Mouse (Mus musculus): ENCODE measurements around the gene Rfx3.

Rfx3 gene

DNA sequence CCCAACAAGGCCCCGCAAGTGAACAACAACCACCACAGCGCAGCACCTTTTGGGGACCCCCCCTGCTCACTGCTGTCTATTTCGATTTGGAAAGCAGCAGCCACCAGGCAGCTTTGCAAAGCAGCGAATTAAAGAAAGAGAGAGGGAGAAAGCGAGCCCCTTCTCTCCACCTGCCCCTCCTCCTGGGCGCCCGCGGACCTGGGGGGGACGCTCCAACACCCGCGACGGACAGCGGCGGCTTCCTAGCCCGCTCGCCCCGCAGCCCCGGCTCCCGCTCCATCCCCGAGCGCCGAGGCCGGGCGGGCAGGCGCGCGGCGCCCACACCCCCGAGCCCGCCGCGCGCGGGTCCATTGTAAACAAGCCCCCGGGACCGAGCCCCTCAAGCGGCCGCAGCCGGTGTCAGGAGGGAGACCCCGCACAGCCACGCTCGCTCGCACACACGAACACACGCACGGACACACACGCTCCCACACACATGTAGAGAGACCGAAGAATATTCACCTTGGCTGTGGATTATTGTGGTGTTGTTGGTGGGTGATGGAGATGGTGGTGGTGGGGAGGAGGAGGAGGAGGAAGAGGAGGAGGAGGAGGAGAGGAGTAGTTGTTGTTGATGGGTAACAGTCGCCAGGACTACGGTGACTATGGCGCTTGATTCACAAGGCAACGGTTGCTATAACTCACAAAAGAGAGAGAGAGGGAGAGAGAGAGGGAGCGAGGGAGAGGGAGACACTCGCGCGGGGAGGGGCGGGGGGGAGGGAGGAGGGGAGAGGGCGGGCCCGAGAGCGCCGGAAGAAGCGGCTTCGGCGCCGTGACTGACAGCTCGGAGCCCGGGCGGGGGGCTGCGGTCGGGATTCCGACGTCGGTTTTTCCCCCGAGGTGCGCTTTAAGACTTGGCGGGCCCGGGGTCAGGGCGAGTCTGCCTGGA lies at the start of gene Rfx3:
Gene Rfx3, minus strand, starts transcription at position 696 of the 925 bp plus-strand sequence.
- peak; percentile 87 for DNase-seq (ENCODE audit: low read depth, low spot score)

DNA sequence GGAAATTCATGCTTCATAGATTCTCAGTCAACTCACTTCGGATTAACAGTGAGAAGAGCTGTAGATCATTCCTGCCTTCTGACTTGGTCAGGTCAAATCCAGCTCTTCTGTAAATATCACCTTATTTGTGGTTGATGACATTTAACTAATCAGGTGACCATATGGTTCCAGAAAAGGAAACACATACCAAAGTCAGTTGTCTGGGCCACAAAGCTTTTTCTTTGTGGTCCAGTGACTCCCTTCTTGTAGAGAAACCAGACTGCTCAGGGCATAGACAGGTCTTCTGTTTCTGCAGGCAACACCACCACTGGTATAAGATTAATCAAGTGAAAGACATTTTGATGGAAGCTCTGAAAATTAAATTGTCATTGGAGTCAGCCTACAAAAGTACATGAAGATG lies 41.1 kb upstream of the Rfx3 start:
- DNase-seq (ENCODE audit: low read depth, low spot score) = no peak

DNA sequence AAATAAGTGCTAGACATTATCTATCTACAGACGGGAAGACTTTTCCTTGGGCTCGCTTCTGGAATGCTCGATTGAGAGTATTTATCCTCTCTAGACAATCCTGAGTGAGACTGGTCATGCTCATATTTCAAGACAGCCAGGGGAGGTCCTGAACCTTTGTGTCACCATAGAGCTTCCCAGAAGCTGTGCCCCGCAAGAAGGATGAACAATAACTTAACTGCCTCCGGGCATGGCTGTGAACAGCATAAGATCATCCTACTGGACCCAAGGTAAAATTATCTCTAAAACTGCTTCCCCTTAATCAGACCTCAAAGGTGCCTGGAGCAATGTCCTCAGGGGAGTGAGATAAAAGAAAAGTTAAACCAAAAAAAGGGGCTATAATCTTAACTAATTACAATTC lies 40.6 kb upstream of the Rfx3 start:
- DNase-seq (ENCODE audit: low read depth, low spot score) = no peak

DNA sequence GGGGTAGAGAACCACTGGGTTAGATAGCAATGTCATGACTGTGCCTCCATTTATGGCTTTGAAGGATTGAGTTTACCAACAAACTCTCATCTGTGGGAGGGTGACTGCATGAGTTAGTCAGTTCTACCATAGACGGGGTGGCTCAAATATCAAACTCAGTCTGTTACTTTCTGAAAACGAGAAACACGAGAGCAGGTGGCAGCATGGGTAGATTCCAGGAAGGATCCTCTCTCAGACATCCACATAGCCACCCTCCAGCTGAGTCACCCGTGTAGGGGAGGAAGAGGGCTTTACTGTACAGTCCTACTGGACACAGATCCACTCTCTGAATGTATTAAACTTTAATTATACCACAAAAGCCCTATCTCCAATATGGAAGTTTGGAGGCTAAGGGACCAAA lies 38.3 kb upstream of the Rfx3 start:
- no peak for DNase-seq (ENCODE audit: low read depth, low spot score)

DNA sequence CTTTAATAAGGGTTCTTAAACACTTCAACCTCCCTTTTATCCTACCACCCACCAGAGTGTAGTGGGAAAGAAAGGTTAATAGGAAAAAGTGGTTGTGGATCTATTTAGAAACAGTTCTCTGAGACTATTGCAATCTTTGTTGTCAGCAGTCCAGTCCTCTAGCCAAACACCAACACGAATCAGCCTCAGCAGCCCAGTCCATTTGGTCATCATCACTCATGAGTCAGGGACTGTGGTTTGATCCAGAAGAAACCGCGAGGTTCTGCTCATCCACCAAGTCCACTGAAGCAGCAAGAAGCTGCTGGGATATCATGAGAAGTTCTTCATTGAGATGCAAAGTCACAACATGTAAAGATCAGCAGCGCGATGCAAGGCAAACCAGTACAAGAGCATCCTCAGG lies 35.8 kb upstream of the Rfx3 start:
- DNase-seq (ENCODE audit: low read depth, low spot score) = no peak

DNA sequence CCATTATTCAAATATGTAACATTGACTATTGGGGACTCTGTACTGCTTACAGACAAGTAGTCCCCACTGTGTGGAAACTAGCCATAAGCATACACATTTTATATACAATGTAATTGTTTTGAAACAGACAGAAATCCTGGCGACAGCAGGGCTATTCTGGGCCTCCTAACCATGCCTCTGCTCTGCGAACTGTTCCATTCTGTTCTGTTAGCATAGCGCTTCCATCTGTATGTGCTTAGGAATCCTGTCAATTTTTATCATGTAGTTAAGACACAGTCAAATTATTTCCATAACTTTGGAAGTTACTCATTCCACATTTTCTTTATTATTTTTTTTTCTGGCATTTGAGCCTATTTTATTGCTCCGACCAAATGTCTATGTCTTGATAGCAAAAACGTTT lies 34.0 kb upstream of the Rfx3 start:
- DNase-seq (ENCODE audit: low read depth, low spot score) = peak; percentile 3

DNA sequence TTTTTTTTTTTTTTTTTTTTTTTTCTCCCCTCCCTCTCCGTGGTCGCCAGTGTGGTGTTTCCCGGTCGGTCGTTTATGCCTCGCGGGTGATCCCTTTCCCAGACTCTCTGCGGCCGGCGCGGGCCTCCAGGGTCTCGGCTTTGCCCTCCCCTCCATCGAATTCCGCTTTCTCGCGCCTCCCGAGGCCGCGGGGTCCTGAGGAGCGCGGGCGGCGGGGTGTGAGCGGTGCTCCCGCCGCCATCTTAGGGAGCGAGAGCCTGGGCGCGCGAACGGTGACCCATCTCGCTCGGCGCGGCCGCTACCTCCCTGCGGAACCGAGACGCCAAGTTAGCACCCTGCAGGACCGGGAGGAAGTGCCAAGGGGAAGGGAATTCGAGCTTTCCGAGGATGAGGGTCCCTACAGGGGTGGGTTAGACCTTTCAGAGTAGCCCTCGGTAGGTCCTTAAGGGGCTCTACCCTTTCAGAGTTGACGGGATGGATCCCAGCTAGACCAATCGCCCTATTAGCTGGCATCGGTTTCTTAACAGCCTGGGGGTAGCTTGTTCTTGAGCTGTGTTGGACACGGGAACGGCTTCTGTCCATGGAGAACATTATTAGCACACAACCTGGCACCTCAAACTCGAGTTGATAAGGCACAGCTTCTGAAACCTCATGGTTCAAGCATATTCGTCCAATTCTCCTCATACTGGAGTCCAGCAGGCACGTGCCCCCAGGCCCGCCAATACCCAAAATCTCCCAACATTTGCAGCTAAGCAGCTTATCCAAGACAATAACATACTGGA lies 943 bp upstream of the Rfx3 start:
- peak; percentile 59 for DNase-seq (ENCODE audit: low read depth, low spot score)

DNA sequence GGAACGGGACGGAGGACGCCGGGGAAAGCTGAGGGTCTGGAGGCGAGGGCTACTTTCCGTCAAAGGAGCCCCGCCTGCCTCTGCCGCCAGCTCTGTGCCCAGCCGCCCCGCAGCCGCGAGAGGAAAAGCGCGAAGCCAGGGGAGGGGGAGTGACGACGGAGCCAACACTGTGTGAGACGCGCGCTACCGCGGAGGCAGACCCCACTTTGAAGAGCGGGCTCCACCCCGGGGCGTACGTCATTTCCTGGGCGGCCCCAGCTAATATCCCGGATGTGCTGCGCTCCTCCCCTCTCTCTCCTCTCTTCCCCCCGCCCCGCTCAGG lies 391 bp upstream of the Rfx3 start:
- DNase-seq (ENCODE audit: low read depth, low spot score) = peak; percentile 97

DNA sequence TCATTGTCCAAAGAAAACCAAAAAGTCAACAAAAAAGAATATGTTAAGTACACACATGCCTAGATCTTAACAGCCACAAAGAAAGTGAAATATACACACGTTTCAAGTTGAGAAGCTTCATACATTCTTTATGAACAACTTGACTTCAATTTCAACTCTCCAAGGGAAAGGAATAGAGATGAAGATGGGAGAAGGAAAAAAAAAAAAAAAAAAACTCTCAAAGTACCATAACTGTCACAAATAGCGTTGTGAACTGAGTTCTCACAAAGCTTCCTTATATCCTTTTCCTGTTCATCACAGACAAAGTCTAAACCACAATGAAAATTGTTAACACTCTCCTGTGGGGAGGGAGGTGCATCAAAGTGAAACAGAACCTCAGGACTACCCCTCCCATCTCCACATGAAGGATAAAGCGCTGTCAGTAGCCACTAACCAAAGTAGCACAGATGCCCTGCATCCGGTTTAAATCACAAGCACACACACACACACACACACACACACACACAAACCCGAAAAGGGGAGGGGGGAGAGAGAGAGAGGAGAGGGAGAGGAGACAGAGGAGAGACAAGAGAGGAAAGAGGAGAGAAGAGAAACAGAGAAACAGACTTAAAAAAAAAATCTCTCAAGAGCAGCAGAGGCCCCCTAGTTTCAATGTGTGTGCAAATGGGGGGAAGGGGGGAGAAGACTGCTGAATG lies 1.2 kb downstream of the Rfx3 start:
- DNase-seq (ENCODE audit: low read depth, low spot score) = peak; percentile 36

DNA sequence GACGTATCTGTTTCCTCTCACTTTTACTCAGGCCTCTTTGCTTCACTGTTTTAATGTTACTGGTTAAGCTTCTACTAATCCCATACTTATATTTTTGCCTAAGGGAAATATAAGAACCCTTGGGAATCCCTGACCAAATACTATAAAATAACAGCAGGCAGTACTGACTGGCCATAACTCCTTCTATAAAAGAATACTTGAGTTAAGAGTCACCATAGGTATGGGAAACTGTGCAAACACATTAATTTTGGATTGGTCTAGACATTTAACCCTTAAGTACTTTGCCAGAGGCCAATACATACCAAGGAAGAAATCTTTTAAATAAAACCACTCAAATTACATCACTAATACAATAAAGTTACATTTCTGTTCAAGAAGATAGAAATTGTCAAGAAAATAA lies 6.8 kb downstream of the Rfx3 start:
- DNase-seq (ENCODE audit: low read depth, low spot score) = no peak

DNA sequence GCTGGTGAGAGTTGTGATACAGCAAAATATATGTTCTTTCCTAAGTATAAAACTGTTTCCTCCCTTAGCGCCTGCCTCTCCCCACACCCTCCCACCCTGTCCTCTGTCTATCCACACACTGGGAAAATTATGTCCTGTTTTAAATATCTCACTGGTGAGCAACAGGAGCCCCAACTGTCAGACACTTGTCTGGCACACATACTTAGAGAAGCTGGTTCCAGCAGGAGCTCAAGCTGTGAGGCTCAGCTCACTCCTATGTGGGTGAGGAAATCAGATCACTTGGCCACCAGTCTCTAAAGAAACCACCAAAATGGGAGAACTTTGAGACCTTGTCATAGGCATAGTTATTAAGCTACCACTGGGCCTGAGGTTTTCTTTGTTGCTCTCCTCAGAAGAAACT lies 7.5 kb downstream of the Rfx3 start:
- no peak for DNase-seq (ENCODE audit: low read depth, low spot score)

DNA sequence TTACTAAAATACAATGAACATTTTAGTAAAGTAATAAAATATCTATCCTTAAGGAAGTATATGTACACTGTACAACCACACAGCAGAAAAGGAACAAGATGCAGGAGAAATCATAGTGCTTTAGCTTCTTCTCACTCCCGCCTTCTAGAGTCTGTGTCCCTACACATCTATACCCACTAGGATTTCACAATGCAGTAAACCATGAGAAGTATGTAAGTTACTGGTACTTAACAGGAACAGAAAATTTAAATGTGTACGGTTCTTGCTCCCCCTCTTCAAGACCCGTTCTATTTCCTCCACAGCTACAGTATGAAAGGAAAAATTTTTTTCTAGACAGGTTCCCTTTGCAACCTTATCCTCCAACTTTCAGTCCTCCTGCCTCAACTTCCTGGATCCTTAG lies 8.3 kb downstream of the Rfx3 start:
- DNase-seq (ENCODE audit: low read depth, low spot score) = no peak

DNA sequence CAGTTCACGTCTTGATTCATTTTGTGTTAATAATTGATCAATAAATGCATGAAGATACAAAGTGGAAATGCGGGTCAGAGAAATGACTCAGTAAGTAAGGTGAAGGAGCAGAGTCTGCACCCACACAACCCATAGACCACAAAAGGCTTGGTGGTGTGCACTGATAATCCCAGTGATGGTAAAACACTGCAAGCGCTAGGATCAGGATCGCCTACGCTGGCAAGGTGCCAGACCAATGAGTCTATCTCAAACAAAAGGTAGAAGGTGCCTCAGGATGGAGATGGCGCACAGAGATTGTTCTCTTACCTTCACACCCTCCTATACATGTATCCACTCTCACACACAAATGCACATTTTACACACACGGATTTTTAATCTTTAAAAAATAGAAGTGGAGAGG lies 18.2 kb downstream of the Rfx3 start:
- no peak for DNase-seq (ENCODE audit: low read depth, low spot score)

DNA sequence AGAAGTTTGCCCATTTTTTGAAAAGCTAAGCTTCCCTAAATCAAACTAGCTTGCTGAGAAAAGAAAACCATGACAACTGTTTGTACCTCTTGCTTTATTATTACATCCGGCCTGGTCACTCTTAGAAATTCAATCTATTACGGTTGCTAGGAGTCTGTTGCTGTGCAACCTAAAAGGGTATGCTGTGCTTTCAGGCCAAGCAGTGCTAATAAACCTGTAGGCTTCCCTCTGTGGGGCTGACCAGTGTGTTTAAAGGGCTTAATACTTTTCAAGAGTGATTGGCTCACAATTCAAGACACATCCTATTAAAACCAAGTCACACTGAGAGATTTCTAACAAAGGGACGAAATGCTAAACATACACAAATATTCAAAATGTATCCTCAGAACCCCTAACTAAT lies 22.2 kb downstream of the Rfx3 start:
- no peak for DNase-seq (ENCODE audit: low read depth, low spot score)

DNA sequence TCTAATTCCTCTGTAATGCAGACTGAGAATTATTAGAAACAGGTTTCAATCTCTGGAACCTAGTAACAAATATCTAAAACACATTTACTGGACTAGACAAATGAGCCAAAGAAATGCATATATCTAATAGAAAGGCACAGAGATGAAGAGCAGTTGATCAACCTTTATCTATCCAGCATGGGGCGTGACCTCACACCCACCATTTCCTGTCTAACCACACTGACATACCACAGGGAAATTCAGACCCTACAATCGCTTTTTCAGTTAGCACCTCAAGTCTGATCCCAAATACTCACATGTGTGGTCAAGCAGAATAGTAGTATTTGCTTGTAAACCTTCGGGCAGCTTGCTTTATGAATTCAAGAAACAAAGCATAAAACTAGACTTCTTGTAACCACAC lies 43.4 kb downstream of the Rfx3 start:
- no peak for DNase-seq (ENCODE audit: low read depth, low spot score)

DNA sequence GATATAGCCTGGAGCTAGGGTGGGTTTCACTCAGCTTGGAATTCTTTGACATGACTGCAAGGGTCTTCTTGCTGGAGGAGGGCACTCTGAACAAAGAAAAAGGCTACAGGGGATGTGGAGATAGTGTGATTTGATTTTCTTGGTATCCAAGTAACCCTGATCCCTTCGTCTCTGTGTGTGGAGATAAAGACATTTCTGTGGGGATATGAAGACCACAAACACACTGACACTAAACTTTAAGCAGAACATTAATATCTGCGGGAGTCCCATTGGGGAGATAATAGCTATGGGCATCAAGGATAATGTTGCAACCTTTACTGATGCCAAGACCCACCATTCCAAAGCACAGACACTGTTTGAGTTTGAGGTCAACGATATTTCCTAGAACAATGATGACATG lies 49.7 kb downstream of the Rfx3 start:
- no peak for DNase-seq (ENCODE audit: low read depth, low spot score)

DNA sequence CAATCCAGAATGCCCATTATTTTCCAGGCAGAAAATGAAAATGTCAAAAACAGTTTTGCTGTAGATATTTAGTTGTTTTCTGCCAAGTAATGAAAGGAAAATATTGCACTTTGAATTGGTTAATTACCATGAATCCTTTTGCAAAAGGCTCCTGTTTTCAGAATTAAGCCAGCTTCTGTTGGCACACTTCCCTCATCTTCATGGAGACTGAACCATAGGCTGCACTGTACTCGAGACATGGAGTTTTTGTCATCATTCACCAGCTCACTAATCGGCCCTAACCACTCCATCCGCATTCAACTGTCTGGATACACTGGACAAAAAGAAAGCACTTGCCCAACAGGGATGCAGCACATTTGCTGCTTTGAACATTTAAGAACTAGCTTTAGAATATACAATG lies 75.5 kb downstream of the Rfx3 start:
- DNase-seq (ENCODE audit: low read depth, low spot score) = no peak

DNA sequence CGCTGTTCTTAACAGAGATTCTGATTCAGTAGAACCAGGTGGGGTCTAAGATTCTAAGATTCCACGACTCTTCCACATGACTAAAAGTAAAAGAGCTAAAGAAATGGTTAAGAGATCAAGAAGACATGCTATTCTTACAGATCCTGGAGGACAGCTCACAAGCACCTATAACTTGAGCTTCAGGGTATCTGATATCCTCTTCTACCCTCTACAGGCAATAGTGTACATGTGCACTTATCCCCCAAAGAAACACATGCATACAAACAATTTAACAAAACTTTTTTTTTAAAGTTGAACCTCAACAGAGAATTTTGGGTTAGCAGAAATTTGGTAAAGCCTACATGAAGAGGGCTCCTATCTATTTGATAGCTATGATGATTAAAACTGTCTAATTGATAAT lies 79.8 kb downstream of the Rfx3 start:
- no peak for DNase-seq (ENCODE audit: low read depth, low spot score)

DNA sequence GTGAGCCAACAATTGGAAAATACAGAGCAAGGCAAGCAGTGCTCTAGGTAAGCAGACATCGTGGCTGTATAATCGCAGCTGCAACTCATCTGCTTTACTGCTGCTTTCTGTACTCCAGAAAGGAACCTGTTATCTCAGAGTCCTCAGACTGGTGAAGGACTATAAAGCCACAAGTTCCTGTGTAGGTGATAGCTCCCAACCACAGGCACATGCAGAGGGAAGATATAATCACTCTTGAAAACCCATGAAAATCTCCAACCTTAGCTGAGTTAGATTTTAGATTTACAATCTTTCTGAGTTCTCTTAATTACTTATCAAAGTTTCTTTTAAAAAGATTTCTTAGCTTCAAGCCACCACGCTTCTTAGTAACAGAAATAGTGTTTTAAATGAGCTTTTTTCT lies 84.6 kb downstream of the Rfx3 start:
- DNase-seq (ENCODE audit: low read depth, low spot score) = no peak

DNA sequence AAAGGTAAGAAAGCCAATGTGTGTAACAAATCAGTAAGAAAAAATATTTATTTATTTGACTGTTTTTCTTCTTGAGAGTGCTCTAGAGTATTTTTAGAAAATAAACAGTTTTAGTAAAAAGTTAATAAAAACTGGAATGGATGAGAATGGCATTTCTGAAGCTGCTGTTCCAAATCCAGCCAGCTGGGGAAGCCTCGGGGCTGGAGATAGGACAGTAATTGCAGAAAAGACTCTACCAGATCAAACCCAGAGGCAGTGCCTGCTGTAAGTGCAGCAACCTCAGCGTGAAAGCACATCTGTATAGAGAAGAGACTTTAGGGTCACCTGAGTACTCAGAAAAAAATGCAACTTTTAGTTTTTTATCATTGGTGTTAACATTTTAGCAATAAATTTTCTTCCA lies 91.9 kb downstream of the Rfx3 start:
- DNase-seq (ENCODE audit: low read depth, low spot score) = no peak

DNA sequence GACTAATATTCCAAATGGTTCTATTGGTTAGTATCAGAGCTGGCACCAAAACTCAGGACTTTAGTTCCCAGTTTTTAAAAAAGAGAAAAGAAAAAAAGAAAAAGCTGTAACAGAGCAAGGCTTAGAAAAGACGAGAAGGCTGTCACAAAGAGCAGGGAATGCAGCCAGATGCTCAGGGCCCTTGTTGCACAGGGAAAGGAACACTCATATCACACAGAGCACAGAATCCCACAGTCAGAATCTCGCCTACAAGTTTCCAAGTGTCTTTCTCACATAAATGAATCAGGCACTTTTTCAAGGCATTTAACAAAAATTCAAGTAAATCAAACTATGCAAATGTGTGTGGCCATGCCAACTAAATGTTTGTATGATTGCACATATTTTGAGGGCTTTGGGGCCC lies 94.5 kb downstream of the Rfx3 start:
- no peak for DNase-seq (ENCODE audit: low read depth, low spot score)

DNA sequence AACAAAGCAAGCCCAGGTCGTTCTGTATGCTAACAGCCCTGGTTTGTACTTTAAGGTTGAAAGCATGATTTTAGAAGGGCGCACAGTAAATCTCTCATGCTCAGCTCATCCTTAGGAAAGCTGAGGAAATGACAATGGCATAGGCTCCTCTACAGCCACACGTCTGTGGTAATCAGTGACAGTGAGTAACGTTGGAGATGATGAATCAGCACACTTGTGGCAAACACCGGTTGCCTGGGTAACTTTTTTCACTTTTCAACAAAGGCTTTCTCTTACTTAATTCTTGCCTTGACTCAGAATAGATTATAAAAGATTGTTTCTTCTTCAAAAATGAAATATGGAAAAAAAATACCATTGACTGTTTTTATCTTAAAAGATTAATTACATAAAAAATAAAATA lies 104.0 kb downstream of the Rfx3 start:
- DNase-seq (ENCODE audit: low read depth, low spot score) = no peak

DNA sequence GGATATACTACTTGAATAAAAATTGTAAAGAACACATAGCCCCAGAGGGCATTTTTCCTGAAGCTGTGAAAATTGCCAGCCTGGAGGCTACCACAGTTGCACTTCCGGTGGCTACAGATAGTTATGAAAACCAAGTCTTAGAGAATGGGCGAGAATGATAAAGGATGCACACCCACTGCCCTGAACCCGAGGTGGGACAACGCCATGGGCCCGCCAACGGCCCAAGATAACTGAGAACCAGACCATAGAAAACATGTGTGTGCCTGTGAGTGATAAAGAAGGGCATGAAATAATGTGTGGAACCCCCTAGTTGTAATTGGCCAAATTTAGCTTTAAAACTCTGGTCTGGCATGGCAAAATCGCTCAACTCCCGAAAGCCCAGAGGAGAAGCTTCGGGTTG lies 105.0 kb downstream of the Rfx3 start:
- no peak for DNase-seq (ENCODE audit: low read depth, low spot score)

Measured in brain, embryonic 18.5 days (tissue).